Mouse (Mus musculus) C3H10T1/2 (cell line): ENCODE results near the gene Gm4353. TPM values are rescaled to one million over a fixed set of nuclear protein-coding genes. Genes with fewer than 3 reads are reported as not detected.

Source experiments
- polyA plus RNA-seq, 2 experiments: library from polyadenylated mRNA; unstranded; fragments of >200 nt; fragmentation: generic; extraction: Trizol; gene quantifications; one replicate each; pipeline ENCODE4 v1.2.1; 2012; ENCODE audit warnings: missing spikeins in 2 of 2

The Gm4353 gene
- polyA plus RNA-seq = 1 to 10 TPM; 1.4 to 5.3 TPM

DNA sequence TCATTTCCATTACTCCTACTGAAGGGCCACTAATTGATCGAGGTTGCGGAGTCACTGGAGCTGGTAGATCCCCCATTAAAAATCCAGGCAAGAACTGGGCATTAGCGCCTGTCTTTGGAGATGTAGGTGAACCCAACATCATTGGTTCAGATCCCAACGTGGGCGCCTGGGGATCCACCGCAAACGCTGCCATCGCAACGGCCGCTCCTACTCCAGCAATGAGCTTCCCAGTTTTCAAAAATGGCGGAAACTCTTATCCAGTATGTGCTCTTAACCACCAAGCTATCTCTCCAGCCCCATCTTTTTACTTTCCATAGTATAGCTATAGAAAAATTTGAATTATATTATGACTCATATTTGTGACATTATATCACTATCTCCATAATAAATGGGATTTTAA is at the start of gene Gm4353:
TSS of gene Gm4353 (minus strand) at position 270 of the 400 bp plus-strand sequence.

DNA sequence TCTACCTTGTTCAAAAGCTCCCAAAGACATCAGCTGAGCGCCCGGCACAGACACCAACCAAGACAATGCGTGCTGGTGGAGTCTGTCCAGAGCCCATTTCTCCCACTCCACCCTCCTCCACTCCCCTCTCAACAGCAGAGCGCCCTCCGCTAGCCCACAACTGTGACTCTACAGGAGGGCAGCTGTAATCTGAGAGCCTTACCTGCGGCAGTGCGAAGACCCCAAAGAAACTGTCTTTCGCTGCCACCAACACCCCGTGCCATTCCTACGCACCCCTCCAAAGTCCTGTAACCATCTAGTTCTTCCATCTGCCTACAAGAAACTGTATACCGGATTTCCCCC is 45.3 kb downstream of the Gm4353 start, which contains the start of gene 1110004F10Rik:
TSS of gene 1110004F10Rik (plus strand) at position 202 of the 342 bp plus-strand sequence.

DNA sequence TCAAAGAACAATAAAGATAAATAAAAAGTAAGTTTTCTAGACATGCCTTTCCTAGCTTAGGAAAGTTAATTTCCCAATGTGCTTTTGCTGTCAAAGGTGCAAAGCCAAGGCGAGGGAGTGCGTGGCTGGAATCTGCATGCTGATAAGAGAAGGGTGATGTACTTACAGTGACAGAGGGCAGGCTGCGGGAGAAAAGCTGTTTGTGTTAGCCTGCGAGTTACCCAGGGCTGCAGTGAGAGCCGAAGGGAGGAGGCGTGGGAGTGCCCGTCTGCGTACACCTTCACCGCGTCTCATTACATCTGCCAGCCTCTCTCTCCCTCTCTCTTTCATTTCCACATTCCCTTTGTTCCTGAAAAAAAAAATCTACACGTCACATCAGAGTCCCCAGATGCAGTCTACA is 45.9 kb downstream of the Gm4353 start, which contains the start of gene Sox6:
TSS of gene Sox6 (minus strand) at position 286 of the 400 bp plus-strand sequence.

Other genes starting within 250 kb of the Gm4353 start
- gene Sox6, start 45.8 kb downstream of the Gm4353 start, polyA plus RNA-seq = under 1 TPM; 0.01 to 0.26 TPM
- 10 to 100 TPM; 25.2 to 80.6 TPM for gene 1110004F10Rik, start 45.2 kb downstream of the Gm4353 start, polyA plus RNA-seq
- gene Plekha7, start 223.7 kb upstream of the Gm4353 start, polyA plus RNA-seq = 1 to 10 TPM in 1 of 2 experiments, under 1 TPM in 1; 0.08 to 1.0 TPM
- 1,000 to 10,000 TPM; 1,828 to 3,655 TPM for gene Rps13, start 249.6 kb upstream of the Gm4353 start, polyA plus RNA-seq